Mouse (Mus musculus) forebrain, postnatal 0 days (tissue): ENCODE measurements at regions not wholly inside any gene's neighbourhood (a gene's known extent, or its start where the extent isn't known, plus 50 kb on each side); places are given as distances from the start of the nearest gene placed in this dataset.

Experiments used
- ATAC-seq: fragments of 200-750 bp; cut with Nextera tagmentation; 2 replicates; pipeline ENCODE4 v1.8.0; 2017; ENCODE audit warnings: mild to moderate bottlenecking, moderate library complexity
- DNase-seq: peaks from one replicate; pipeline ENCODE4 v3.0.0-alpha.2; 2015
- H3K27ac ChIP-seq: fragments of 300-500 bp; sonication (generic); 2 replicates; pipeline ENCODE4 v1.5.1; 2014; ENCODE audit warnings: low read depth, mild to moderate bottlenecking, antibody characterized with exemption, low read length, moderate library complexity, mixed read lengths
- H3K27me3 ChIP-seq: fragments of 300-500 bp; sonication (generic); 2 replicates; pipeline ENCODE4 v1.6.1; 2014; ENCODE audit warnings: mild to moderate bottlenecking, low read length, mixed read lengths; ENCODE audit not compliant: insufficient read depth
- H3K36me3 ChIP-seq: fragments of 300-500 bp; sonication (generic); 2 replicates; pipeline ENCODE4 v1.6.1; 2014; ENCODE audit warnings: mild to moderate bottlenecking, moderate library complexity; ENCODE audit not compliant: insufficient read depth
- H3K4me1 ChIP-seq: fragments of 300-500 bp; sonication (generic); 2 replicates; pipeline ENCODE4 v1.6.1; 2014; ENCODE audit warnings: antibody characterized with exemption; ENCODE audit not compliant: insufficient read depth
- H3K4me2 ChIP-seq: fragments of 300-500 bp; sonication (generic); 2 replicates; pipeline ENCODE4 v1.6.1; 2014; ENCODE audit warnings: low read depth, mild to moderate bottlenecking, moderate library complexity
- H3K4me3 ChIP-seq: fragments of 300-500 bp; sonication (generic); 2 replicates; pipeline ENCODE4 v1.5.1; 2014; ENCODE audit warnings: low read depth, low read length, mixed read lengths
- H3K9ac ChIP-seq: fragments of 300-500 bp; sonication (generic); 2 replicates; pipeline ENCODE4 v1.6.1; 2014; ENCODE audit warnings: mild to moderate bottlenecking
- H3K9me3 ChIP-seq: fragments of 300-500 bp; sonication (generic); 2 replicates; pipeline ENCODE4 v1.6.1; 2016; ENCODE audit warnings: low read length
- CTCF ChIP-seq: sonication (generic); IDR thresholded peaks from 2 replicates; pipeline ENCODE4 v1.5.1; 2016; ENCODE audit warnings: antibody characterized with exemption, control low read depth, low read depth
- WGBS: fragments of 180-500 bp; shearing (Covaris S2); extraction: QIAGEN DNeasy Blood & Tissue Kit; methylation state at CpG from one replicate; pipeline ENCODE4 v1.1.7; 2014; 5-methylcytosine and 5-hydroxymethylcytosine counted together

- H3K9me3 ChIP-seq = no peaks in the 10 kb centered on the region
Measured at GRCm38 (mm10) chr14:13146959-13147535, 137.5 kb upstream of the Synpr start.

DNA sequence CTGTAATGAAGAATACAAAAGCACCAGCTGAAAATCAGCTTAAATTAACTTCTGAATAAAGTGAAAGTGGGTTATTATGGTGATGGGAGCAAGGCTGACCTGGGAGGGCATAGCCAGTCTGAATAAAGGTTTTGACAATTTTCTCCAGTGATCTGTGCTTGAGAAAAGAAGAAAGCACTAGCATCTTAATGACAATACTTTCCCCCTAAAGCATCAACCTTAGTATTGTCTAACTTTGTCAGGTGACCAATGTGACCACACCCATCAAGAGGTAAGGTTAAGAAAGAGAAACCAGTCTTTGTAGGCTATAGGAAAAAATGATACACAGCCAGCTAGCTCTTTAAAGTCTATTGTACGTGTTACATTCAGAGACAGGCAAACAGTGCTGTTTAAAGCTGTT, 135.0 kb upstream of the Synpr start:
- ATAC-seq (no peak), DNase-seq (no peak)
- H3K36me3 ChIP-seq = no peaks in the 10 kb centered on the region
- H3K27ac ChIP-seq = no peak overlapping the region
- H3K9me3 ChIP-seq = no peaks in the 10 kb centered on the region
- H3K4me3 ChIP-seq = no peak overlapping the region
- no peak overlapping the region for H3K4me2 ChIP-seq
- H3K9ac ChIP-seq = no peak overlapping the region
- TF ChIP-seq CTCF = no peak
- no peaks in the 10 kb centered on the region for H3K27me3 ChIP-seq
- H3K4me1 ChIP-seq = no peaks in the 10 kb centered on the region
- 78% methylated on average over 1 of the region's 1 CpGs for WGBS

More at GRCm38 (mm10) chr14:13146959-13147535, 137.5 kb upstream of the Synpr start:
- DNase-seq (no peak), ATAC-seq (no peak)
- 87% methylated on average over 4 of the region's 4 CpGs for WGBS
- H3K4me2 ChIP-seq = no peak overlapping the region
- H3K9ac ChIP-seq = no peak overlapping the region
- no peak overlapping the region for H3K27ac ChIP-seq
- H3K4me3 ChIP-seq = no peak overlapping the region
- TF ChIP-seq CTCF = no peak
- H3K4me1 ChIP-seq = no peaks in the 10 kb centered on the region
- no peaks in the 10 kb centered on the region for H3K27me3 ChIP-seq
- H3K36me3 ChIP-seq = no peaks in the 10 kb centered on the region

- 71% methylated on average over 1 of the region's 1 CpGs for WGBS
Measured at GRCm38 (mm10) chr14:13151672-13152071, 132.9 kb upstream of the Synpr start.

GRCm38 (mm10) chr14:13176149-13176548, 108.4 kb upstream of the Synpr start:
- H3K9me3 ChIP-seq = no peaks in the 10 kb centered on the region
- no peak for TF ChIP-seq CTCF
- no peaks in the 10 kb centered on the region for H3K4me1 ChIP-seq
- H3K27ac ChIP-seq = no peak overlapping the region
- H3K9ac ChIP-seq = no peak overlapping the region
- 66% methylated on average over 3 of the region's 3 CpGs for WGBS
- DNase-seq (no peak), ATAC-seq (no peak)
- no peaks in the 10 kb centered on the region for H3K36me3 ChIP-seq
- H3K27me3 ChIP-seq = no peaks in the 10 kb centered on the region
- H3K4me3 ChIP-seq = no peak overlapping the region
- H3K4me2 ChIP-seq = no peak overlapping the region

More at GRCm38 (mm10) chr14:13151672-13152071, 132.9 kb upstream of the Synpr start:
- Histone ChIP-seq H3K9ac (no peak overlapping the region), H3K9me3 (no peaks in the 10 kb centered on the region), H3K27me3 (no peaks in the 10 kb centered on the region), H3K27ac (no peak overlapping the region), H3K4me3 (no peak overlapping the region), H3K4me2 (no peak overlapping the region), H3K4me1 (no peaks in the 10 kb centered on the region), H3K36me3 (no peaks in the 10 kb centered on the region)
- TF ChIP-seq CTCF = no peak
- DNase-seq (no peak), ATAC-seq (no peak)

DNA sequence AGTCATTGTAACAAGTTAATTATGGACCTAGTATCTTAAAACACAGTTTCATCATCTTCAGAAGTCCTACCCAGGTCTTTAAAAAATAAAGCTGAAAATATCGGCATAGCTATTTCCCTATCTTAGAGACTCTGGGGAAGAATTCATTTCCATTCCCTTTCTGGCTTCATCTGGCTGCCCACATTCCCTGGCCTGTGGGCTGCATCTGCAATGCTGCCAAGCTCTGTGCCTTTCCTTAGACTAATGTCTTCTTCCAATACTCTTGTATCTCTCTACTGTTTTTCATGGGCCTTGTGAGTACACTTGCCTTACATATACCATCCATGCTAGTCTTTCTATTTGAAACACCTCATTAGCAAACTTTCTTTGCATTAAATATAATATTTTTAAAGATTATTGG, 106.7 kb upstream of the Synpr start:
- H3K36me3 ChIP-seq = no peaks in the 10 kb centered on the region
- no peak overlapping the region for H3K9ac ChIP-seq
- DNase-seq = no peak
- 94% methylated on average over 1 of the region's 1 CpGs for WGBS
- no peak overlapping the region for H3K4me3 ChIP-seq
- no peak for ATAC-seq
- no peaks in the 10 kb centered on the region for H3K4me1 ChIP-seq
- H3K27ac ChIP-seq = no peak overlapping the region
- no peak for TF ChIP-seq CTCF
- no peaks in the 10 kb centered on the region for H3K9me3 ChIP-seq
- H3K27me3 ChIP-seq = no peaks in the 10 kb centered on the region
- no peak overlapping the region for H3K4me2 ChIP-seq

GRCm38 (mm10) chr14:13190801-13191200, 93.8 kb upstream of the Synpr start:
- no peak overlapping the region for H3K9ac ChIP-seq
- no peaks in the 10 kb centered on the region for H3K36me3 ChIP-seq
- 74% methylated on average over 1 of the region's 1 CpGs for WGBS
- no peak overlapping the region for H3K4me2 ChIP-seq
- no peaks in the 10 kb centered on the region for H3K4me1 ChIP-seq
- no peak overlapping the region for H3K27ac ChIP-seq
- no peak overlapping the region for H3K4me3 ChIP-seq
- H3K9me3 ChIP-seq = no peaks in the 10 kb centered on the region
- TF ChIP-seq CTCF = no peak
- no peak; the same call in 1 of the 2 replicates for ATAC-seq
- H3K27me3 ChIP-seq = no peaks in the 10 kb centered on the region
- DNase-seq = peak; percentile 21

GRCm38 (mm10) chr14:13192746-13193145, 91.8 kb upstream of the Synpr start:
- DNase-seq = no peak
- Histone ChIP-seq H3K4me1 (no peaks in the 10 kb centered on the region), H3K36me3 (no peaks in the 10 kb centered on the region), H3K4me3 (no peak overlapping the region), H3K27me3 (no peaks in the 10 kb centered on the region), H3K27ac (no peak overlapping the region), H3K9ac (no peak overlapping the region), H3K4me2 (no peak overlapping the region), H3K9me3 (no peaks in the 10 kb centered on the region)
- ATAC-seq = no peak; the same call in 1 of the 2 replicates
- WGBS = 36% methylated on average over 1 of the region's 1 CpGs
- no peak for TF ChIP-seq CTCF
